Mouse (Mus musculus) spleen, adult 2 months (tissue): Measurements from ENCODE around the gene Gm20716.
A peak's percentile ranks its signal among the peaks of the same experiment; 100 is the strongest.

Experiments
- CTCF ChIP-seq: fragments of 200-500 bp; IDR thresholded peaks from 2 replicates; pipeline ENCODE4 v1.5.1; 2011; ENCODE audit warnings: mild to moderate bottlenecking, inconsistent platforms; ENCODE audit not compliant: insufficient read depth, insufficient read length, insufficient replicate concordance; ENCODE audit errors: extremely low read depth
- POLR2A ChIP-seq: fragments of 200-500 bp; IDR thresholded peaks from 2 replicates; pipeline ENCODE4 v1.6.1; 2011; ENCODE audit warnings: low read depth, low read length, inconsistent platforms

- TF ChIP-seq CTCF (0 out of 2 replicates have a peak, but pooled peaks have one; percentile 25), POLR2A (no peak)
These were observed 75.9 kb downstream of the Gm20716 start for GRCm38 (mm10) chr2:168154090-168154881.
